Mouse (Mus musculus) neutrophil, adult 5-6 weeks (primary cell): ENCODE data around the gene 6030458C11Rik. TPM values are rescaled to one million over a fixed set of nuclear protein-coding genes. Genes with fewer than 3 reads are reported as not detected.

Source experiments
- ATAC-seq: fragments of 151-379, 151-347 bp; 2 replicates; pipeline ENCODE4 v1.8.0; 2017; ENCODE audit warnings: mild to moderate bottlenecking, moderate TSS enrichment; ENCODE audit not compliant: insufficient number of reproducible peaks, poor library complexity, low FRiP score, severe bottlenecking; ENCODE audit errors: extremely low read depth
- total RNA-seq: library from RNA; stranded (forward); fragments of 200-1000 nt; gene quantifications from 2 replicates; pipeline ENCODE4 v1.2.3, GENCODE M21; 2017

The 6030458C11Rik gene
- total RNA-seq, 1 experiment from 2014 or later = 17.7 TPM

GRCm38 (mm10) chr15:12770958-12771357, 53.5 kb downstream of the 6030458C11Rik start:
- ATAC-seq = no peak

- no peak for ATAC-seq
These were observed 57.6 kb downstream of the 6030458C11Rik start for GRCm38 (mm10) chr15:12766848-12767247.

GRCm38 (mm10) chr15:12763147-12763546, 61.3 kb downstream of the 6030458C11Rik start:
- ATAC-seq = no peak

GRCm38 (mm10) chr15:12762258-12762913, 62.1 kb downstream of the 6030458C11Rik start:
- no peak for ATAC-seq

GRCm38 (mm10) chr15:12760747-12761146, 63.7 kb downstream of the 6030458C11Rik start:
- no peak for ATAC-seq

GRCm38 (mm10) chr15:12758461-12758860, 66.0 kb downstream of the 6030458C11Rik start:
- no peak for ATAC-seq

Other genes with a start within 250 kb of the 6030458C11Rik start
- gene Pdzd2, start 84.7 kb downstream of the 6030458C11Rik start, total RNA-seq = 3.2 and 4.1 TPM in 2 replicates
- 8.6 and 15.5 TPM in 2 replicates for gene Drosha, start 166 bp upstream of the 6030458C11Rik start, total RNA-seq